Mouse (Mus musculus): Measurements from ENCODE around the gene OR5BS1P.
"Not testable (repeated sequence)": the region's sequence is repeated elsewhere in the genome, so short reads cannot be mapped to it uniquely, and the experiment has no call there.

The OR5BS1P gene

DNA sequence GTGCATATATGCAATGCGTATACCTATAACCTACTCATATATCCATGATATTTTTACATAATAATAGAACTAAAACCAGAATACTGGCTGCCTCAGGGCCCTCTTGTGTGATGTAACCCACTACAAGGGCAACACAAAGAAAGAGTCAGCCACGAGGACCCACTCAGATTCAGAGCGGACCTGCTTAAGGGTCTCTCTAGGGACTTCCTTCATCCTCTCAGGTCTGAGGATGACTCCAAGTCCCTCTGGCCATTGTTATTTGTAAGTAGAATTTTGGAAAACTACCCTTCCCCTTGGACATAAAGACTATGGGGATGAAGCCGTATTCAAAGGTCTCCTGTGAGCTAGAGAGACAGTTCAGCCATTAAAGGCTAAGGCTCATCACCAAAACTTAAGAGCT, at the start of gene OR5BS1P:
Gene OR5BS1P (plus strand): TSS at position 301 of the 400 bp plus-strand sequence.
- no peak for DNase-seq

DNA sequence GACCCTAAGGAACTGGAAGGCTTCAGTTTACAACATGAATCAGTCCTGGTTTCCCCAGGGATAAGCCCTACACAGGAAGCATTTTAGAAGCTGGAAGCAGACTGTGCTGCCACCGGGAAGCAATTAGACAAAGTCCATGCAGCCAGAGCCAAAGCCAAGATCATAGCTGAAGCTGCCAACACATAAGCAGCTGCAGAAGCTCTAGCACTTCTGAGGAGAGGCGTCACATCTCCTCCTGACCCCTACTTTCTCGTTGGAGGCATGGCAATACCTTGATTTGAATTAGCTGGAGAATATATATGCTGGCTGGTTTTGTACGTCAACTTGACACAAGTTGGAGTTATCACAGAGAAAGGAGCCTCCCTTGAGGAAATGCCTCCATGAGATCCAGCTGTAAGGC, 48.8 kb upstream of the OR5BS1P start:
- DNase-seq = no peak

DNA sequence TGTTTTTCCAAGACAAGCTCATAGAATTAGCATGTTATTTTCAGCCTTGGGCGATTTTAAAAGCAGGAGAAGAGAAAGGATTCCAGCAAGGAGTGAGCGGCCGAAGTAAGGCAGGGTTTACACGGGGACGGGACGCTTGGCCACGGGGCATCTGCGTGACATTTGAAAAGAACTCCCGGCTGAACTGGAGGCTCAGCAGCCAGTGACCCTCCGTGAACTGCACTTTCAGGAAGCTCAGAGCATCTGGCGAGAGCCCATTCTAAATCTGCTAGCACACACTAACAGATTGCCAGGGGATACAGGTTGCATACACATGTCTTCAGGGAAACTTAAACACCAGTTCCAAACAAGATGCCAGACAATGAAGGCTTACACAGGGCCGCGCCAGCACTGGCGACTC, 45.4 kb upstream of the OR5BS1P start:
- no peak for DNase-seq

DNA sequence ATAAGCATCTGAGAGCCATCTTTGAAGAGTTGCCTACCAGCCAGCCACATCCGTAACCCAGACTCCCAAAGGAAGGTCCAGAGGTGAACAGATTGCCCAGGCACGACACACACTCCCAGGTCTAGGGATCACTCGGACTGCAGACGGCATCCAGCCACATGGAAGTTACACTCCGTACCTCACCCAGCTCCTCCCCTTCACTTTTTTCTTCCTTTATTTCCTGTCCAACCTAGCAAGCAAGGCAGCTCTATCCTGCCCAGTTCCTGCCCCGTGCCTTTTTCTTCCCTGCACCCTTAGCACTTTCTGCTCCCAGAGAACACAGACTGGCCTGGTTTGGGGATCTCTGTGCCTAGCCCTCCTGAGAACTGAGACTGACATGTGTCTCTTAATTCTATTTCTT, 44.9 kb upstream of the OR5BS1P start:
- DNase-seq = no peak

DNA sequence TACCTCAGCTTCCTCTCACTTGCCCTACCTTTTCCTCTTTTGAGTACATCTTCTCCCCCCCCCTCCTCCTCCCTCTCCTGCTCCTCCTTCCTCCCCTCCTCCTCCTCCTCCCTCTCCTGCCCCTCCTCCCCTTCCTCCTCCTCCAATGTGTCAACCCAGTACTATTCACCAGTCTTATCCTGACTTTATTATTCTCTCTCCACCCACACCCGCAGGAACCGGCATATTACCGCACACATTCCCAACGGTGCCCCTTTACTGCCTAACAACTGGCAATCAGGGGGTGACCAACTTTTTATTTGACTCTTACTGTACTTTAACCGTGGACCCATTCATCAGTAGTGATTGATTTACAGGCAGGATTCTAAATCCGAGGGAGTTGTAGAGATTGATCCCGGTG, 44.5 kb upstream of the OR5BS1P start:
- DNase-seq = no peak

DNA sequence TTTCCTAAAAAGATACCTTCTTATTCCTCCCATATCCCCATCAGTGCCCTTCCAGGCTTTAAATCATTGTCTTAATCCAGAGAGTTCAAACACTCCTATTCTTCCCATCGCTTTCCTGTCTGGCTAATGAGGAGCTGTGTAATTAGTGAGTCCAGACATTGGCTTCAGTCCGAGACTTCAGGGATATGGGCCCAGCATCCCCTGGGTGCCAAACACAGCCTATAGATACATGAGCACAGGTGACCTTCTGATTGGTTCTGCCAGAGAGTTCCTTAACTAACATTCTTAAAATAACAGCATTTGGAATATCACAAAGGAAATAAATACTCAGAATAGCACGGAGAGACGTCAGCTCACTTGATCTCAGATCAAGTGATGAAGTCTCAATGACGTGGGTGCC, 38.8 kb upstream of the OR5BS1P start, which contains the start of gene Olfr282:
Gene Olfr282 (plus strand): TSS at position 301 of the 400 bp plus-strand sequence.
- DNase-seq = not testable (repeated sequence)

DNA sequence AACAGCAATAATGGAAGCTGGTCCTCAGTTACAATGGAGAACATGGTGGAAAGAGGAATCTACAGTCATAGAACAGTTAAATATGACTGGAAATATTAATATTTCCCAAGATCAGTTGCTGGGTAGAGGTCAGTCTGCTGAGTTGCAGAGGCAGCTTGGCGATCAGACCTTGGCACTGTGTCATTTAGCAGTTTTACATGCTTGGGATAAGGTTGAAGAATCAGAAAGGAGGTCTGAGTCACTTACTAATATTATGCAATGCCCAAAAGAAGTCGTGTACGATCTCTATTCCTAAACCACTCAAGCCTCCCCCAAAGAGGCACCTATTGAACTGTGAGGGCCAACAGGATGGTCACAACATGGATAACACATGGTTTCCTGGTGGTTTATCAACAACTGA, 25.1 kb upstream of the OR5BS1P start:
- no peak for DNase-seq

DNA sequence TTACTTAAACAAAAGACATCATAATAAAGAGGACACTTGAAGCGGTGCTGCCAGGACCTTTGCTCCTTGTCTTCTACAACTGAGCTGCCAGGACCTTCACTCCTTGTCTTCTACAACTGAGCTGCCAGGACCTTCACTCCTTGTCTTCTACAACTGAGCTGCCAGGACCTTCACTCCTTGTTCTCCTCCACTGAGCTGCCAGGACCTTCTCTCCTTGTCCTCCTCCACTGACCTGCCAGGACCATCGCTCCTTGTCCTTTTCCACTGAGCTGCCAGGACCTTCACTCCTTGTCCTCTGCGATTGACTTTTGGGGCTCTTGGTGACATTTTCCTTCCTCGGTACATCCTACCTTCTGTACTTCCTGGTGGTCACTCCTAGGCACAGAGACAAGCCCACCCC, 21.2 kb upstream of the OR5BS1P start:
- peak in 1 of 2 experiments; percentile 5 for DNase-seq

DNA sequence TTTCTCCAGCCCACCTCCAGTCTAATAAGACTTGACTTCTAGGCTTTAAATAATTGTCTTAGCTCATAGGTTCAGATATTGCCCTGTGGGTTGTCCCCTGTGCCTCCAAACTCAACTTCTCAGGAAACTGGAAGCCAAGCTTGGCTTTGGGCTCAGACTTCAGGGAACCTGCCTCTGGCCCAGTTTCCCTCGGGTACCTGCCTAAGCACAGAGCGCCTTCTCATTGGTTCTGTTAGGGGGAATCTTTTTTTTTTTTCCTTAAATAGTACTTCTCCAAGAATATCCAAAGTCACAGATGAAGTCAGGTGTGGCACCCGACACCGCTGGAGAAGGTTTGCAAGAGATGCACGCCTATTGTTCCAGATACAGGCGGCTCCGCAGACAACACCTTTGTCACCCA, 17.4 kb upstream of the OR5BS1P start, which contains the start of gene Olfr281:
Gene Olfr281 (plus strand): TSS at position 301 of the 400 bp plus-strand sequence.
- DNase-seq = no peak

DNA sequence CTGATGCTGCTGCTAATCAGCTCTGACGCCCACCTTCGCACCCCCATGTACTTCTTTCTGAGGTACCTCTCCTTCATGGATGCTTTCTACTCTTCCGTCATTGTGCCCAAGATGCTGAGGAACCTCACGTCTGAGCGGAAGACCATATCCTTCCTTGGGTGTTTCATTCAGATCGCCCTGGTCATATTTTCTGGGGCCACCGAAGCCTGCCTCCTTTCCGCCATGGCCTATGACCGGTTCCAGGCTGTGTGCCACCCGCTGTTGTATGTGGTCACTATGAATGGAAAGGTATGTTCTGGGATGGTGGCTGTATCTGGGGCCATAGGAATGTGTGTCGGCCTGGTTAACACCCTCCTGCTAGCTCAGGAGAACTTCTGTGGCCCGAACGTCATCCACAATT, 1.8 kb downstream of the OR5BS1P start:
- DNase-seq = no peak

DNA sequence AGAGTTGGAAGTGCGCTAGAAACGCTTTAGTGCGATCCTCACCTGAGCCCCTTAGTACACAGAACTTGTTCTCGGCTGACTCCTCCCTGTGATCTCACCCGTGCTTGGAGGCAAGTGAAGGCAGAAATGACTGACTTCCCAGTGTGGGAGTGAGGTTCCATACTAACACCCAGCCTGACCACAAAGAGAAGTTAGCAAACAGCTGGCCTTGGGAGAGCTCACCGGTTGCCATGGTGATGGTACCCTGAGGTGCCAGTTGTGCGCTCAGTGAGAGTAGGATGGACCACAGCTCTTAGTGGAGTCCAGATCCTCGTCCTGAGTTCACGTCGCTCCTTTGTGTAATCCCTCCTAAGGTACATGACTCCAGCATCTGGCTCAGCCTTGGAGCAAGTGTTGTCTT, 5.3 kb downstream of the OR5BS1P start:
- no peak for DNase-seq

DNA sequence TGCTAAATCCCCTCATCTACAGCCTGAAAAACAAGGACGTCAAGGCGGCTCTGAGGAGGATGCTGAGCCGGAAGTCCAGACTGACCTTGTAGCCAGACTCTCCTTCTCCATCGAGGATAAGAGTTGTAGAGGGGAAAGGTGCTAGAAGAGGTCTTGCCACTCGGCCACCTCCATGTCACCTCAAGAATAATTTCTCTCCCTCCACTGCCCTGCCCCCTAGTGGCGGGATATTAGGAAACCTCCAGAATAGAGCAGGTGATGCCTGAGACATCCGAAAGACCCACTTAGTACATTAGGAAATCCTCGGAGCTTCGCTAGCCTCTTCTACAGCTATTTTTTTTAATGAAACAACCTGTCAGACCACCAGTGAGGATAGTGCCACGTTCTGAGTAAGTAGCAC, 5.7 kb downstream of the OR5BS1P start:
- peak; percentile 40 to 55 for DNase-seq

DNA sequence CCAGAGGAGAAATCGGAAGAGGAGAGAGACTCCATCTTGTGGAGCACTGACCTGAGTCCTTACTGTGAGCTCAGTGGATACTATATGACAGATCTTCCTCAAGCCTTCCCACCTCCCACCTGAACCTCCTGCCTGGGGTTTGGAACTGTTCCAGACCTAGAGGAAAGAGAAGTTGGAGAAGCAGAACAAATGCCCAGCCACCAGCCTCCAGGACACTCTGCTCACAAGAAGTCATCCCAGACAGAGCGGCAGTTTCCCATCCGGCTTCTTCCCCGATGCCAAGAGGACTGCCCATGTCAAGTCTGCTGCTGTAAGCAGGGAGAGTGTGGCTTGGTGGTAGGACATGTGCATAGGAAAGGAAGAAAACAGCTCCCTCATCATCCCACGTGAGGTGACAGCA, 6.6 kb downstream of the OR5BS1P start:
- DNase-seq = no peak

DNA sequence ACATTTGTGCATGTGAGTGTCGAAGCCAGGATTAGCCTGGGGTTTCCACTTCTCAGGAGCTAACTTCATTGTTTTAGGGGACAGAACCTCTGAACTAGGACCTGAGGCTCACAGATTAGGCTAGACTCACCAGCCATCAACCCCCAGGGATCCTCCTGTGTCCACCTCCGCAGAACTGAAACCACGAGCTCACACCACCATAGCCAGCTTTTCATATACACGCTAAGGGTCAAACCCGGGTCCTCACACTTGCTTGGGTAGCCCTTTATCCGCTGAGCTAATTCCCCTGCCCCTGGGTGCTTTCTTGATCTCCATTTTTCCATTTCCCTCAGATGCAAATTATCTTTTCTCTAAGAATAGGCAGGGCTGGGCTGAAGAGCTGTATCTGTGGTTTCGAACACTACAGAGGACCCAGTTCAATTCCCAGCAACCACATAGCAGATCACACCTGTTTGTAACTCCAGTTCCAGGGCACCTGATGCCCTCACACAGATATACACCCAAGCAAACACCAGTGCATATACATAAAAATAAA, 9.9 kb downstream of the OR5BS1P start:
- no peak for DNase-seq

DNA sequence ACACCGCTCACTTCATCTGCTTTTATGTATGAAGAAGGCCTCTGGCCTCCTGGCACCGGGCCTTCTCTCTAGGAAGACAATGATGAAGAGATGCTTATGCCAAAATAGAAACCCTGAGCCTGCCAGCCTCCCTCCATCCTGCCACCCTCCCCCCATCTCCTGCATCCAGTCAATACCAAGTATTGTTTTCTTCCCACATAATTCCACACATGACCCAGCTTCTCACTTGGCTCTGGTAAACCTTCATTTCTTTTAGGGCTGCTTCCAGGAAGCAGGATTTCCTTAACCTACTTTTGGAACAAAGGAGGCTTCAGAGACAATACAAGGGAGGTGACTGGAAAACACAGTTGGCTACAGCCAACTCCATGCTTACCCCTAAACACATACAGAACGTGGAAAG, 13.0 kb downstream of the OR5BS1P start, which contains the start of gene Lalba:
Gene Lalba (minus strand): TSS at position 21 of the 400 bp plus-strand sequence.
- no peak for DNase-seq

DNA sequence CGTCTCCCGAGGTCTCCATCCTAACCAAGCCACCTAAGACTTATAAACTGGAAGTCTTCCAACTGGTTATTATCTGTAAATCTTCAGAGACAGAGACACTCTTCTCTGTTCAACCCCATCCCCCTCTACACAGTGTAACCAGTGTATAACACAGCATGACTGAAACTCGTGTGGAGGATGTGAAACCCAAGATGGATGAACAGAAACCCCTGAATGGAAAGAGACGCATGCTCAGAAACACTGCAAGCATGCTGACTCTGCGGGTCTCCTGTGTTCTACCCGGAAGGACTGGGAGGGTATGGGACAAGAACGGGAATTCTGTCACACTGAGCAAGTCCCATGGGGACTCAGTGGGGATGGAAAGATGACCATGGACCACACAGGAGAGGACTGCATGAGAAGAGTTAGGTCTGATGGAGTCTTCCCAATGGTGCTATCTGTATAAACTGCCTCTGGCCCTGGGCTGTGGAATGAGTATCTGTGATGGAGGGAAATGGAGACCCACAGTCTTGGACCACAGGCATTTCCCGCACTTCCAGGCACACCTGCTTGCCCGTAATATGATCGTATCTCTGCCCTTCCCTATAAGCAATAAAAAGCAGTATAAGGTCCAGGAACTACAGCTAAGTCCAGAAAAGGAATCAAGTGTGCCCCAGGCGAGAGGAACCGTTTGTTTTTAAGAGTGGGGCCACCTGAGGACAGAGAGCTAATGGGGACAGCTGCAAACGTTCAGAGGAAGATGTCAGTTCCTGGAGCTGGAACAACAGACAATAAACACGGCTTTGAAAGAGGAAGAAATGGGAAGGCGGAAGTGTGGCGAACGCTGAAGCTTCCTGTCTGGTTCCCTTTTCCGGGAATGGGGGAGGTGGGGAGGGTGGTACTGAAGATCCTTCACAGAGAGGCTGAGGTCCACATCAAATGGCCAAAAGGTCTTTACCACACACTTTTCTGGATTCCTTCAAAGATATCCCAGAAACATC, 14.5 kb downstream of the OR5BS1P start:
- no peak for DNase-seq

DNA sequence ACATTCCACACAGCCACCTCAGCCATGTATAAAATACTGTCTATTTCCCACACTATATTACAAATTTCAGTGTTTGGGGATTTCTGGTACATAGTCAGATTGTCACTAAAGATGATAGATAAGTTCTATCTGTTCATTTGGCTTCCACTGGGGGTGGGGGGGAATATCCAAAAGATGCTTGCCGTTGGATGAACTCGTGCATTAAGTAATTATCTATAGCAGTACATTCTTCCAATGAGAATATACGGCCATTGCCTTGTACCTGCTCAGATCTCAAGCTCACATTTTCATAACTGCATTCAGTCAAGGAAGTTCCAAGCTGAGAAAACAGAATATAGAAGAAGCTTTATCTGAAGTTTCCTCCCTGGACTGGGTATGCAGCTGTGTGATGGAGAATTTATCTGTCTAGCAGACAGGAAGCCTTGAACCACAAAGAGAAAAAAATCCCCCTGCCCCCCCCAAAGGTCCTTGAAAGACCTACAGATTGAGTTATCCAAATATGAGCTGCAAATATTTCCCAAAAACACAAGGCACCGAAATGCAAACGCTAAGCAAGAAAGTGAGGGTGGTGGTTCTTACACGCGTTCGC, 16.8 kb downstream of the OR5BS1P start:
- DNase-seq = no peak

DNA sequence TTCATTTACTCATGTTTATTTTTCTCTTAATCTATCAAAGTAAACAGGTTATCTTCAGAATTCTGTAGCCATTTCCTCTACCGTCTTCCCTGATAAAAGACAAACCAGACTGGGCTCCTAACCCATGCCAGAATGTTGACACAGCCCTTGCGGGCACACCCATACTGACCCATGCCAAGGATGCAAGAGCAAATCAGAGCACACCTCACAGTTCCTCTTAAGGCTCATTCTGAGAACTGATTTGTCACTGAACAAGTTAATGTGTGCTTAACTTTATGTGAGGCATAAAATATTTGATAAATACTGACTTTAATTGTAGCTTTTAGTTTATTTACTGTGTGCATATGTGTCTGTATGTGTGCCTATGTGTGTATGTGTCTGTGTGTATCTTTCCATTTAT, 21.6 kb downstream of the OR5BS1P start:
- DNase-seq = no peak

DNA sequence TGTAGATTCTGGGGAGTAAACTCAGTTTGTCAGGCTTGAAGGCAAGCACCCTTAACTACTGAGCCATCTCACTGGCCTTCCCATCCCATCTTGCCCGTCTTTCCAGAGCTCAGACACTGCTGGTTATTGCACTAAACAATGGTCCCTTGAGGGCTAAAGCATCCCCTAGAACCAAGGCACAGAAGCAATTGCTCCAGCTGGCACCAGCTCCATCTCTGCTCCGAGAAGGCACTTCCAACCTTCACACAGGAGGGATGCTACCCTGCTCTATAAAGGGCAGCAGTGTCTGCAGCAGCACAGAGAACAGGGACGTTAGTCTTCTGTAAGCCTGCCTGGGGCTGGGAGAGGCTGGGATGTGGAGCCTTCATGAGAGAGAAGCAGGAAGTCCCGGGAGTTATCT, 22.4 kb downstream of the OR5BS1P start, which contains the start of gene Olfr279:
Gene Olfr279 (plus strand): TSS at position 301 of the 400 bp plus-strand sequence.
- DNase-seq = no peak

DNA sequence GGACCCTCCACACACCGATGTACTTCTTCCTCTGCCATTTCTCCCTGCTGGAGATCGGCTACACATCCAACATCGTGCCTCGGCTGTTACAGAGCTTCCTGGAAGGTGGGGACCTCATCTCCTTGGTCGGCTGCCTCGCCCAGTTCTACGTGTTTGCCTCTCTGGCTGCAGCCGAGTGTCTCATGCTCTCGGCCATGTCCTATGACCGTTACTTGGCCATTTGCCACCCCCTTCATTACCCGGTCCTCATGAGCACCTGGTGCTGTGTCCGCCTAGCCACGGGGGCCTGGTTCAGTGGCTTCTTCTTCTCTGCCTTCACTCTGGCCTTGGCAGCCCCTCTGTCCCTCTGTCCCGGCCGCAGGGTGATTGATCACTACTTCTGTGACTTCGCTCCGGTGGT, 27.9 kb downstream of the OR5BS1P start:
- DNase-seq = no peak

DNA sequence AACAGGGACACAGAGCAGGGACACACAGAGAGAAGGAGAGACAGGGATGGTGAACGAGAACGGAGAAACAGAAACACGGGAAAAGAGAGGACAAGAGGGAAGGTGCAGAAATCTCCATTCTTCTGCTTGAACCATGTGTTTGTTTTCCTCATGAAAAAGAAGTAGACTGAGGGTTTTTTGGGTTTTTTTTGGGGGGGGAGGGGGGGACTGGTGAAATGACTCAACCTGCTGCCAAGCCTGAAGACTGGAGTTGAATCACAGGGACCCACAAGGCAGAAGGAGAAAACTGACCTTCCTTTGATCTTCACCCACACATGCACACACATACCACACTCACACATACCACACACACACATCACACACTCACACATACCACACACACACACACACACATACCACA, 33.6 kb downstream of the OR5BS1P start:
- no peak for DNase-seq

DNA sequence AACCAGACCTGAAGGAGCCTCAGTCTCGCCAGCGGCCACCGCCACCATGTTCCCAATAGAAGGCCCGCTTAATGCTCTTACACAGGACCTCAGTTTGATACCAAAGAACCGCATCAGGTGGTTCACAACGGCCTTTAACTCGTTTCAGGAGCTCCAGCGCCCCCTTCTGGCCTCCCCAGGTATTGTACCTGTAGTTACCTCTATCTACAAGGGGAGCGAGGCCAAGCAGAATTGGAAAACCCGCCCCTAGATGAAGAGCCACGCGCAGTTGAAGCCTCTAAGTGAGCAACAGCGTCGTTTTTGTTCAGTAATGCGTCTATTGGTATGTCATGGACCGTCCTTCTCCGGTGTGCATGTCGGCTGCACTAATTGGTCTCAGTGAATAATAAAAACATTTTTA, 34.8 kb downstream of the OR5BS1P start:
- peak; percentile 49 to 61 for DNase-seq

DNA sequence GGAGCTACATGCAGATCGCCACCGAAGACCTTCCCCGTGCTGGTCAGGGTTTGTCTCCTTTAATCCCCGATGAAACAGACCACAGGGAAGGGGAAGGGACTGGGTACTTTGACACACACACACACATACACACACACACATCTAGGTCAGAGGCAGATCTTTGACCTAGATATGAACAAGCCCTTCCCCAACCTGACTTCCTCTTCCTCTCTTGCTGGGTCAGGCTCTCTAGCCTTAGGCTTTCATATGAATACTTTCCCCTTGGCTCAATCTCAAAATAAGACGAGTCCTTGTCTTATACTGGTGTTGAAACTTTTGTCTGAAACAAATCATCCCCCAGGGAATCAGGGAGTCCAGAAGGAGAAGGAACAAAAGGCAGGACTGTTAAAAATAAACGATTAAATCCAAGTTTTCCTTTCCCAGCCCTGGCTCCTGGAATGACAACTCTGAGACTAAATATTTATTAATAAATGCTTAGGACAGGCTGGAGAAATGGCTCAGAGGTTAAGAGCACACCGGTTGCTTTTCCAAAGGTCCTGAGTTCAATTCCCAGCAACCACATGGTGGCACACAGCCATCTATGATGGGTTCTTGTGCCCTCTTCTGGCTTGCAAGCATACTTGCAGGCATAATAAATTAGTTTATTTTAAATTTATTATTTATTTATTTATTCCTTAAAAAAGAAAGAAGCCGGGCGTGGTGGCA, 36.7 kb downstream of the OR5BS1P start:
- DNase-seq = no peak
